Mouse (Mus musculus) erythroid progenitor cell, adult 5-6 weeks (primary cell): ENCODE measurements around the gene Calm3. TPM values are rescaled to one million over a fixed set of nuclear protein-coding genes. Genes with fewer than 3 reads are reported as not detected.

Source experiments
- ATAC-seq: replicated peaks from 2 replicates; pipeline ENCODE4 v1.8.0; 2016; ENCODE audit warnings: moderate number of reproducible peaks, mild to moderate bottlenecking, moderate TSS enrichment, inconsistent platforms; ENCODE audit not compliant: poor library complexity, low FRiP score, severe bottlenecking
- total RNA-seq, 2 experiments: library from RNA; stranded (forward) in 1 of 2; stranded (reverse) in 1 of 2; fragments of 150-400 nt in 1 of 2; fragments of 186-747, 209-891 nt in 1 of 2; gene quantifications; 2 replicates each; pipeline versions ENCODE4 v1.2.3 to v1.2.4; 2015 to 2017; ENCODE audit warnings: low replicate concordance in 2 of 2

The Calm3 gene
- total RNA-seq, 2 experiments from 2014 or later: 141 to 258 TPM

GRCm38 (mm10) chr7:16917447-16917846 is 6.5 kb downstream of the Calm3 start:
- ATAC-seq: no peak

- no peak for ATAC-seq
Measured at GRCm38 (mm10) chr7:16916342-16917265, 7.3 kb downstream of the Calm3 start.

- no peak for ATAC-seq
Measured at GRCm38 (mm10) chr7:16915461-16916340, 8.2 kb downstream of the Calm3 start.

GRCm38 (mm10) chr7:16914453-16915343 is 9.2 kb downstream of the Calm3 start:
- no peak for ATAC-seq

- peak; percentile 84 for ATAC-seq
Measured at GRCm38 (mm10) chr7:16913806-16914452, 10.0 kb downstream of the Calm3 start.

- no peak for ATAC-seq
Measured at GRCm38 (mm10) chr7:16912360-16912759, 11.6 kb downstream of the Calm3 start.

GRCm38 (mm10) chr7:16911904-16912303 is 12.0 kb downstream of the Calm3 start:
- no peak for ATAC-seq

- ATAC-seq: no peak
Measured at GRCm38 (mm10) chr7:16909909-16910308, 14.0 kb downstream of the Calm3 start.

GRCm38 (mm10) chr7:16908859-16909258 is 15.1 kb downstream of the Calm3 start:
- ATAC-seq: no peak

- ATAC-seq: no peak
Measured at GRCm38 (mm10) chr7:16908367-16908766, 15.5 kb downstream of the Calm3 start.

- ATAC-seq: no peak
Measured at GRCm38 (mm10) chr7:16907842-16908241, 16.1 kb downstream of the Calm3 start.

- ATAC-seq: no peak
Measured at GRCm38 (mm10) chr7:16906889-16907559, 16.9 kb downstream of the Calm3 start.

- ATAC-seq: no peak
Measured at GRCm38 (mm10) chr7:16906281-16906680, 17.6 kb downstream of the Calm3 start, which contains the start of gene Ptgir. Ptgir (plus strand) TSS chr7:16906490.

GRCm38 (mm10) chr7:16905491-16906021 is 18.4 kb downstream of the Calm3 start:
- ATAC-seq: no peak

GRCm38 (mm10) chr7:16904120-16904675 is 19.7 kb downstream of the Calm3 start:
- ATAC-seq: no peak

GRCm38 (mm10) chr7:16903439-16903955 is 20.4 kb downstream of the Calm3 start:
- no peak for ATAC-seq

GRCm38 (mm10) chr7:16900526-16900925 is 23.4 kb downstream of the Calm3 start:
- no peak for ATAC-seq

GRCm38 (mm10) chr7:16895511-16895910 is 28.4 kb downstream of the Calm3 start:
- no peak for ATAC-seq
